Mouse (Mus musculus) ES-Bruce4 (cell line): ENCODE measurements around the gene Kif16b. TPM values are rescaled to one million over a fixed set of nuclear protein-coding genes. Genes with fewer than 3 reads are reported as not detected.

Experiments used
- H3K27ac ChIP-seq: 2 replicates; pipeline ENCODE4 v1.5.1; 2012; ENCODE audit warnings: low read length, inconsistent platforms; ENCODE audit not compliant: insufficient read depth
- H3K27me3 ChIP-seq: 2 replicates; pipeline ENCODE4 v1.6.1; 2012; ENCODE audit warnings: mild to moderate bottlenecking, low read length, inconsistent platforms; ENCODE audit not compliant: control insufficient read depth, poor library complexity, insufficient read depth, severe bottlenecking
- H3K36me3 ChIP-seq: 2 replicates; pipeline ENCODE4 v1.6.1; 2012; ENCODE audit warnings: inconsistent platforms, mild to moderate bottlenecking, low read length, moderate library complexity; ENCODE audit not compliant: control insufficient read depth, poor library complexity, insufficient read depth, severe bottlenecking
- H3K4me1 ChIP-seq: one replicate; pipeline ENCODE4 v1.8.1; 2011; ENCODE audit warnings: low read length; ENCODE audit not compliant: control insufficient read depth, insufficient read depth
- H3K4me3 ChIP-seq: 2 replicates; pipeline ENCODE4 v1.5.1; 2011; ENCODE audit warnings: low read depth, mild to moderate bottlenecking, low read length
- H3K9ac ChIP-seq: 2 replicates; pipeline ENCODE4 v1.6.1; 2012; ENCODE audit warnings: low read depth, mild to moderate bottlenecking, inconsistent platforms; ENCODE audit not compliant: poor library complexity, severe bottlenecking
- H3K9me3 ChIP-seq: replicated peaks from 2 replicates; pipeline ENCODE4 v1.6.1; 2012; ENCODE audit warnings: mild to moderate bottlenecking, low read length, inconsistent platforms; ENCODE audit not compliant: control insufficient read depth, poor library complexity, insufficient read depth, severe bottlenecking
- CTCF ChIP-seq: IDR thresholded peaks from one replicate; pipeline ENCODE4 v1.8.1; 2011; ENCODE audit warnings: low read depth, low read length
- EP300 ChIP-seq: IDR thresholded peaks from 2 replicates; pipeline ENCODE4 v1.6.1; 2011; ENCODE audit warnings: low read depth, low read length; ENCODE audit not compliant: insufficient read depth
- POLR2A ChIP-seq: IDR thresholded peaks from one replicate; pipeline ENCODE4 v1.8.1; 2011; ENCODE audit warnings: low read length; ENCODE audit not compliant: insufficient read depth
- polyA plus RNA-seq: library from polyadenylated mRNA; stranded (reverse); fragments of >200 nt; gene quantifications from 2 replicates; pipeline ENCODE4 v1.2.4, GENCODE M21; 2011; ENCODE audit warnings: low read depth; ENCODE audit not compliant: missing spikeins, insufficient read depth, insufficient read length

Gene Kif16b
- polyA plus RNA-seq, 1 experiment, result 14.3 TPM

- no peaks in the 10 kb centered on the region for H3K4me1 ChIP-seq
- TF ChIP-seq POLR2A (no peak), EP300 (no peak), CTCF (no peak)
- H3K9ac ChIP-seq, result no peak overlapping the region
- H3K9me3 ChIP-seq, result no peaks in the 10 kb centered on the region
- no peaks in the 10 kb centered on the region for H3K36me3 ChIP-seq
- no peak overlapping the region for H3K4me3 ChIP-seq
- no peak overlapping the region for H3K27ac ChIP-seq
- H3K27me3 ChIP-seq, result no peaks in the 10 kb centered on the region
Measured at GRCm38 (mm10) chr2:142668426-142668825, 232.9 kb downstream of the Kif16b start.

GRCm38 (mm10) chr2:142651591-142651990 lies 249.7 kb downstream of the Kif16b start:
- no peaks in the 10 kb centered on the region for H3K36me3 ChIP-seq
- H3K4me3 ChIP-seq, result no peak overlapping the region
- H3K4me1 ChIP-seq, result no peaks in the 10 kb centered on the region
- H3K9ac ChIP-seq, result no peak overlapping the region
- H3K9me3 ChIP-seq, result no peaks in the 10 kb centered on the region
- no peaks in the 10 kb centered on the region for H3K27me3 ChIP-seq
- TF ChIP-seq CTCF, result no peak
- TF ChIP-seq POLR2A, result no peak
- TF ChIP-seq EP300, result no peak
- H3K27ac ChIP-seq, result no peak overlapping the region

GRCm38 (mm10) chr2:142648023-142648453 lies 253.3 kb downstream of the Kif16b start:
- Histone ChIP-seq H3K27ac (no peak overlapping the region), H3K36me3 (no peaks in the 10 kb centered on the region), H3K9ac (no peak overlapping the region), H3K9me3 (no peaks in the 10 kb centered on the region), H3K4me1 (no peaks in the 10 kb centered on the region), H3K4me3 (no peak overlapping the region), H3K27me3 (no peaks in the 10 kb centered on the region)
- TF ChIP-seq POLR2A (no peak), CTCF (no peak), EP300 (no peak)

GRCm38 (mm10) chr2:142646863-142647262 lies 254.5 kb downstream of the Kif16b start:
- Histone ChIP-seq H3K9ac (no peak overlapping the region), H3K4me1 (no peaks in the 10 kb centered on the region), H3K27me3 (no peaks in the 10 kb centered on the region), H3K36me3 (no peaks in the 10 kb centered on the region), H3K9me3 (no peaks in the 10 kb centered on the region), H3K27ac (no peak overlapping the region), H3K4me3 (no peak overlapping the region)
- TF ChIP-seq POLR2A, result no peak
- no peak for TF ChIP-seq CTCF
- TF ChIP-seq EP300, result no peak

- Histone ChIP-seq H3K4me1 (no peaks in the 10 kb centered on the region), H3K9me3 (no peaks in the 10 kb centered on the region), H3K27me3 (no peaks in the 10 kb centered on the region), H3K27ac (no peak overlapping the region), H3K36me3 (no peaks in the 10 kb centered on the region), H3K4me3 (no peak overlapping the region), H3K9ac (no peak overlapping the region)
- no peak for TF ChIP-seq POLR2A
Measured at GRCm38 (mm10) chr2:142641766-142642165, 259.6 kb downstream of the Kif16b start.

GRCm38 (mm10) chr2:142635606-142636304 lies 265.6 kb downstream of the Kif16b start:
- Histone ChIP-seq H3K4me1 (no peaks in the 10 kb centered on the region), H3K27ac (no peak overlapping the region), H3K9ac (no peak overlapping the region), H3K27me3 (no peaks in the 10 kb centered on the region), H3K36me3 (no peaks in the 10 kb centered on the region), H3K9me3 (no peaks in the 10 kb centered on the region), H3K4me3 (no peak overlapping the region)
- TF ChIP-seq EP300 (no peak), CTCF (no peak), POLR2A (no peak)
